Mouse (Mus musculus): ENCODE measurements at regions not wholly inside any gene's neighbourhood (a gene's known extent, or its start where the extent isn't known, plus 50 kb on each side); places are given as distances from the start of the nearest gene placed in this dataset.

DNA sequence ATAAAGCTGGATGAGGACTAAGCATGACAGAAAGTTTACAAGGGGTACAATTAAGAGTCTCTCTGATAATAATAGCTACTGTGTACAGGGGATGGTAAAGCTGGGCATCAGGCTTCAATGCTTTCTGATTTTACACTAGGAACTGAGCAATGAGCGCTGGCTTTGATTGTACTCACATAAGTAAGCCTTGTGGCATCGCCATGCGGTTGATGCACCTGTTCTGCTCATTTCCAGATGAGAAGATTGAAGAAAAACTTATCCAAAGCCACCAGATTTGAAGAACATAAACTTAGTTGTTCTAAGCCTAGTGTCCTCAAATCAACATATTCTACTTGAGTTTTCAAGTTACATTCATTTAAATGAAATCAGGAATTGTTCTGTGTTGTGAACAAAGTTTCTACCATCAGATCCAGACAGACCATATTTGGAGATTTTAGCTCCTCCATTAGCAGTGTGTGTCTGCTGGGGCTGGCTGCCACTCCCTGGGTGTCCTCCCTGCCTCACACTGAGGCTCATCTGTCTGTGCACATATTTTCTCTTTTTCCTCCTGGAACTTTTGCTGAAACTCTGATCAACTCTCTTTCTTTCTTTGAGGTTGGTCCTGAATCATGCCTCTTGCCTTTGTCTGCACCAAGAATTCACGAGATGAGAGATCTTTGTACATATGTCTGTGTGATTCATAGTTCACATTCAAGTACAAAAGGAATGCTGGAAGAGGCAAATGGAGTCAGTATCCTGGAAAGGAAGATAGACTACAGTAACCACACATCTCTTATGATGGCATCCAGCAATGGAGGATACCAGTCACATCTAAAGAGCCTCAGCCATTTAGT, 68.2 kb upstream of the Ifne start:
- DNase-seq (ENCODE audit: low spot score in 2 of 2) = no peak

- DNase-seq (ENCODE audit: low spot score in 2 of 2) = no peak
Measured at GRCm38 (mm10) chr4:88941955-88942354, 62.0 kb upstream of the Ifne start.

DNA sequence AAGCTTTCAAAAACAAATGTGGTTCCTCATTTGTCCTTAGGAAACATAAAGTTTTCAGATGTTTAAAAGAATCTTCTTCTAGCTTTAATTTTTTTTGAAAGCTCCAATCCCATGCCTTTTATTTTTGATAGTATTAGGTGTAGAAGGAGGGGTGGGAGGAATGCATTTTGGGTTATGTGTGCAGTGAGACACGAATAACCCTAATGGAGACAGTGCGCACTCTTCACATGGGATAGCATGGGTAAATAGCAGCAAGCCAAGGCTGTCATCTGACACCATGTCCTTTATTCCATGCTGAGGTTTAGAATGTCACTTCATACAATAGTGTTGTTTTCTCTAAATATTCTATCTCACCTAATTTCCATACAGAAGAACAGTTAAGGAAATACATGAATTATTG, 60.7 kb upstream of the Ifne start:
- DNase-seq (ENCODE audit: low spot score in 2 of 2) = no peak

DNA sequence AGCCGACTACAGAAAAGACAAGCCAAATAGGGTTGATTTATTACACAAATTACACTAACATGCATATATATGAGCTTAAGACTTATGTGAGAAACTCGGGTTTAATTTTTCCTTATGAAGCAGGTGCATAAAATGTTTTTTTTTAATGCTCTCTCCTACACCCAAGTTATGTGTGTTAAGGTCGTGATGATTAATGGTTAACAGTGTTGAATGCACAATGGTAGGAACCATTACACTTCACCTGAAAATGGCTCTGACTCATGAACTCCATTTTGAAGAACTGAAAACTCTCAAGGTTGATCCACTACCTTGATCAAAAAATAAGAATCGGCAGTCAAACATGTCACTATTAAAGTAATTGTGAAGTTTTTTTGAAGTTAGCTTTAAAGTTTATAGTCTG, 59.4 kb upstream of the Ifne start:
- DNase-seq (ENCODE audit: low spot score in 2 of 2) = no peak

DNA sequence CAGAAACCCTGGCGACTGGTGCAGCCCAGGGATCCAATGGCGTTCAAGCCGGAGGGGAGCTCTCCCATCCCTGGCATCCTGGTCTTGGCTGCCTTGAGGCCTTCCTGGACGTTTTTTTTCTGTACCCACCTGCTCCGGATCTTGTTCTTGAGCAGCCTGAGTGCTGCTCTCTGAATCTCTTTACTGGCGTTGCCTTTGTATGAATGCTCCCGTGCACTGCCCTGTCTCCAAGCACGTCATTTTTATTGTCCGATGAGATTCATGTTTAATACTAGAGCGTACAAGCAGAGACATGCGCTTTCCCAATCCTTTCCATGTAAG, 58.7 kb upstream of the Ifne start:
- no peak for DNase-seq (ENCODE audit: low spot score in 2 of 2)

GRCm38 (mm10) chr4:88937866-88938711, 58.1 kb upstream of the Ifne start:
- DNase-seq (ENCODE audit: low spot score in 2 of 2) = no peak

- no peak for DNase-seq (ENCODE audit: low spot score in 2 of 2)
Measured at GRCm38 (mm10) chr4:88936976-88937375, 57.0 kb upstream of the Ifne start.

DNA sequence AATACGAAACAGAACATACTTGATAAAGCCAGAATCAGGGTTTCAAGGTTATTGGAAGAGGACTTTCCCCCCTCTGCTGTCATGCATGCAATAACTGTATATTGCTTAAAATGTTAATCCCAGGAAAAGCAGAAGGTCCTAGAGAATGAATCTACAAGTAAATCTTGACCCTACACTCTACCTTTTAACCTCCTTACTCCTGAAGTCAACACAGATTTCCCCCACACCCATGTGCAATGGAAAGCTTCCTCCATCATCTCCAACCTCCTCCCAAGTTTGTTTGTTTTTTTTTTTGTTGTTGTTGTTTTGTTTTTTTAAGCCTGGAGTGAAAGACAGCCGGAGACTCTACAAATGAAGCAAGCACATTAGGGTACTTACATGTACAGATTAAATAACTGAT, 55.9 kb upstream of the Ifne start:
- no peak for DNase-seq (ENCODE audit: low spot score in 2 of 2)

- no peak for DNase-seq (ENCODE audit: low spot score in 2 of 2)
Measured at GRCm38 (mm10) chr4:88935316-88935715, 55.3 kb upstream of the Ifne start.

DNA sequence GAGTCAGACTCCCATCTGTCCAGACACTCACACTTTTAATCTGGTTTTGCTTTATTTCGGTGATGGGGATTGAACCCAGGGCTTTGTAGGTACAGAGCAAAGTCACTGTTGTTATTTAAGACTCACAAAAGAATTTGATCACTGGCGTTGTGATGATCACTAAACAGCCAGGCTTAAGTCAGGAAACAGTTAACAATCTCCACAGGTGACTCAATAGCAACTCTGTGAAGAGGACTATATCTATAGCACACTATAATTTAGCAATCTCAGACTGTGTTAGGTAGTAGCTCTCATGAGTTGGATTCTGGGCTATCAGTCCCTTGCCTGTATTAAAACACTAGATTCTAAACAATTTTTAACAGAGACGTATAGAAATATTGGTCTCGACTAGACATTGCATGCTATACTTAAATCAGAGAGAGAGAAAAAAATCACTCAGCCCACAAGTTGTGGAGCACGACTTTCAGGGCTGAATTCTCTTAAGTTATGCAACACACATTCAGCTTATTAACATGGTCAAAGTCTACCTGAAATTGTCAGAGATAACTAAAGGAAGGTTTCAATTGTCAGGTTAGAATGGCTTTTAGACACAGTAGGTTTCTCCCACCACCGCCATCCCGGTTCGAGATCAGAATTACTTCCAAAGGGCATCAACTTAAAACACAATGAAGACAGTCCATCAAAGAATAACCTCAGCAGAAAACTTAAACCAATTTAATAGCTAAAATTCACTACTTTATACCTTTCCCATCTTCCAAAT, 54.4 kb upstream of the Ifne start:
- no peak for DNase-seq (ENCODE audit: low spot score in 2 of 2)

DNA sequence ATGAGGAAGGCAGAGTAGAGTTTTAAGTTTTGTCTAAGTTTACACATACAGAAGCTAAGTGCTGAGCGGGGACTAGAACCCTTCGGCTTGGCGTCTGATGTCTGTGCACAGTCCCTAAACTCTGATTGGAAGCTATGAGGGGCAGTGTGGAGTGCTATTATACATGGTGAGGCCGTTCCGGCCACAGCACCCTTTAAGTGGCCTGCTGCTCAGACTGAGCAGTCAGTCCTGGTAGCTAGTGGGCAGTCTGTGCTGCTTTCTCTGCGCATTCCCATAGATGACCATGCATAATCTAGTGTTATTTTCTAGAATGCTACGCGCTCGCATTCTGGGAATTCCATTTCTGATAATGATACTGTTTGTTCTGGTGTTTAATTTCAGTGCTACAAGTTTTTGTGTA, 51.2 kb upstream of the Ifne start:
- no peak for DNase-seq (ENCODE audit: low spot score in 2 of 2)

All from gastrocnemius, adult 8-10 months (tissue).